Mouse (Mus musculus) thymus, postnatal 0 days (tissue): ENCODE measurements at regions not wholly inside any gene's neighbourhood (a gene's known extent, or its start where the extent isn't known, plus 50 kb on each side); places are given as distances from the start of the nearest gene placed in this dataset.

Source experiments
- DNase-seq: peaks from one replicate; pipeline ENCODE4 v3.0.0-alpha.2; 2015; ENCODE audit warnings: low spot score

- DNase-seq = no peak
These were observed 121.7 kb upstream of the Prep start for GRCm38 (mm10) chr10:44945205-44945725.

- no peak for DNase-seq
These were observed 127.6 kb upstream of the Prep start for GRCm38 (mm10) chr10:44939403-44939802.

GRCm38 (mm10) chr10:44936976-44937500, 130.0 kb upstream of the Prep start:
- no peak for DNase-seq

- DNase-seq = no peak
These were observed 136.2 kb upstream of the Prep start for GRCm38 (mm10) chr10:44930796-44931195.

GRCm38 (mm10) chr10:44913751-44914388, 153.1 kb upstream of the Prep start:
- DNase-seq = no peak

GRCm38 (mm10) chr10:44904520-44904919, 162.5 kb upstream of the Prep start:
- no peak for DNase-seq

- DNase-seq = no peak
These were observed 165.8 kb upstream of the Prep start for GRCm38 (mm10) chr10:44901203-44901602.

- no peak for DNase-seq
These were observed 174.9 kb upstream of the Prep start for GRCm38 (mm10) chr10:44892124-44892523.

GRCm38 (mm10) chr10:44887081-44887683, 179.8 kb upstream of the Prep start:
- DNase-seq = no peak

- no peak for DNase-seq
These were observed 185.0 kb upstream of the Prep start for GRCm38 (mm10) chr10:44881967-44882366.

- DNase-seq = no peak
These were observed 189.8 kb upstream of the Prep start for GRCm38 (mm10) chr10:44877076-44877663.

- no peak for DNase-seq
These were observed 193.2 kb upstream of the Prep start for GRCm38 (mm10) chr10:44873642-44874285.

- no peak for DNase-seq
These were observed 202.7 kb upstream of the Prep start for GRCm38 (mm10) chr10:44864191-44864747.

GRCm38 (mm10) chr10:44862360-44862674, 204.7 kb upstream of the Prep start:
- no peak for DNase-seq

- no peak for DNase-seq
These were observed 205.2 kb upstream of the Prep start for GRCm38 (mm10) chr10:44861671-44862359.

- no peak for DNase-seq
These were observed 209.6 kb upstream of the Prep start for GRCm38 (mm10) chr10:44857444-44857843.

GRCm38 (mm10) chr10:44854109-44854508, 212.9 kb upstream of the Prep start:
- no peak for DNase-seq

- DNase-seq = no peak
These were observed 218.0 kb upstream of the Prep start for GRCm38 (mm10) chr10:44849016-44849415.

- DNase-seq = no peak
These were observed 220.2 kb upstream of the Prep start for GRCm38 (mm10) chr10:44846765-44847164.

- no peak for DNase-seq
These were observed 220.9 kb upstream of the Prep start for GRCm38 (mm10) chr10:44846149-44846548.

GRCm38 (mm10) chr10:44840449-44840848, 226.6 kb upstream of the Prep start:
- DNase-seq = no peak
